ENCODE assay signal across 24 mouse cellular contexts in the genomic region with DNA sequence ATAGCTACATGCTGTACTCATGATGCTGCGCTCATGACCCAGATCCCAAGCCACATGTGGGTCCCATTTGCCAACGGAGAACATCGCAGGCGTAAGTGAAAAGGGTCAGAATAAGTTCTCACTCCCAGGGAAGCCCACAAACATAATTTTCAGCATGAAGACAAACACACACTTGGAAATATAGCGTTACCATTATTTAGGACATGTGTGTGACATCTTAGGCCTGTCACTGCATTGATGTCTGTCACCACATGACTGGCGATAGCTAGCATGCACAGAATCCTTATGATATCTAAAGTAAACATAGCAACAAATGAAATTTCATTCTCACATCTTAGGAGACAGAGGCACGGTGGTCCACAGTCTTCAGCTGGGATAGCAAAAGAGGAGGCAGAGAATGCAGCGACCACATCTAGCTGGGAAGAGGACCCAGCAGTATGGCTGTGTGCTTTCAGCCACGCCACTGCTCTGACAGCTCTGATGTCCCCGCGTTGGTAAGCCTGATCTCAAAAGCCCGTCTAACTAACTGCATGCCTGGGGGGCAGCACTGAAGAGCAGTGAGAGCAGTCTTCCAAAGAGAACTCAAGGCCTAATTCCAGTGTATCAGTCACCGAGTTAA.
DNase-seq lines count a peak whose midpoint lies in the region; ATAC-seq and TF ChIP-seq lines count a peak whose summit lies in the region.
"Had no signal": no experiment of that assay in that cellular context is flagged by ENCODE, and none has a peak within 500 bp of the region (broad histone marks: within the 10 kb centered on the region; RNA-seq: fewer than 3 reads in every experiment).

No protein-coding gene starts in this region.

- H3K27ac ChIP-seq in embryonic facial prominence, embryonic 12.5 days, result 0 out of 2 replicates have a peak overlapping the region, but pooled peaks have one; percentile 2
- H3K27ac ChIP-seq in embryonic facial prominence, embryonic 10.5 days (replicated peaks), result no peak overlapping the region
- H3K27ac ChIP-seq in heart, embryonic 13.5 days (replicated peaks), result peak overlapping the region; percentile 40; the same call in 1 of the 2 replicates
- 0 out of 2 replicates have a peak overlapping the region, but pooled peaks have one; percentile 24 for H3K27ac ChIP-seq in heart, embryonic 16.5 days (ENCODE audit: low read length)
- H3K27ac ChIP-seq in lung, embryonic 15.5 days, result peak overlapping the region; percentile 48; the same call in 1 of the 2 replicates
- H3K27ac ChIP-seq: forebrain, embryonic 13.5 days; forebrain, embryonic 15.5 days had no signal

- H3K36me3 ChIP-seq in embryonic facial prominence, embryonic 12.5 days, result no peaks in the 10 kb centered on the region; the same call in 1 of the 2 replicates
- peaks cover 16% of the 10 kb centered on the region for H3K36me3 ChIP-seq in embryonic facial prominence, embryonic 10.5 days (replicated peaks)
- no peaks in the 10 kb centered on the region for H3K36me3 ChIP-seq in heart, embryonic 13.5 days
- H3K36me3 ChIP-seq in heart, embryonic 16.5 days (ENCODE audit: control insufficient read depth, insufficient read depth), result no peaks in the 10 kb centered on the region
- 0 out of 2 replicates have a peak, but pooled peaks cover 3% of the 10 kb centered on the region for H3K36me3 ChIP-seq in lung, embryonic 15.5 days
- H3K36me3 ChIP-seq: forebrain, embryonic 15.5 days; G1E had no signal

- ATAC-seq in embryonic facial prominence, embryonic 12.5 days (ENCODE audit: insufficient number of reproducible peaks, insufficient read depth, low FRiP score, low TSS enrichment), result no peak
- ATAC-seq in heart, embryonic 13.5 days (ENCODE audit: extremely low read depth, insufficient number of reproducible peaks, low FRiP score, low TSS enrichment), result no peak
- no peak for ATAC-seq in heart, embryonic 16.5 days (replicated peaks; ENCODE audit: extremely low read depth, insufficient read depth, low FRiP score)
- ATAC-seq in lung, embryonic 15.5 days (ENCODE audit: borderline replicate concordance, extremely low read depth, low FRiP score, low TSS enrichment), result peak; percentile 80; the same call in 1 of the 2 replicates
- ATAC-seq: activated CD4-positive, CD25-positive, alpha-beta regulatory T cell, adult 4 months; CD4-positive, CD25-positive, alpha-beta regulatory T cell, adult 4 months; forebrain, embryonic 13.5 days; forebrain, embryonic 15.5 days; Patski had no signal

- intact Hi-C loops in heart, postnatal 25 days (cut with DNase I), result no loop called here

- TF ChIP-seq CTCF in lung, adult 2 months (IDR thresholded peaks at IDR 0.05; ENCODE audit: insufficient read depth, low read length), result no peak

- peaks cover 39% of the 10 kb centered on the region for H3K4me1 ChIP-seq in embryonic facial prominence, embryonic 12.5 days
- peaks cover 52% of the 10 kb centered on the region for H3K4me1 ChIP-seq in embryonic facial prominence, embryonic 10.5 days
- peaks cover 68% of the 10 kb centered on the region for H3K4me1 ChIP-seq in heart, embryonic 13.5 days
- peaks cover 43% of the 10 kb centered on the region for H3K4me1 ChIP-seq in heart, embryonic 16.5 days (ENCODE audit: control insufficient read depth, insufficient read depth, low read length)
- peaks cover 44% of the 10 kb centered on the region for H3K4me1 ChIP-seq in lung, embryonic 15.5 days
- H3K4me1 ChIP-seq in lung, adult 2 months (ENCODE audit: control insufficient read depth, insufficient read depth, low read length), result peaks cover 15% of the 10 kb centered on the region

- no peak for TF ChIP-seq POLR2A in lung, adult 2 months (IDR thresholded peaks at IDR 0.05; ENCODE audit: borderline replicate concordance, extremely low read depth, low read depth, low read length)

- H3K27me3 ChIP-seq in embryonic facial prominence, embryonic 12.5 days, result no peaks in the 10 kb centered on the region
- H3K27me3 ChIP-seq in embryonic facial prominence, embryonic 10.5 days (replicated peaks; ENCODE audit: low read depth, poor library complexity, severe bottlenecking), result no peaks in the 10 kb centered on the region
- no peaks in the 10 kb centered on the region for H3K27me3 ChIP-seq in heart, embryonic 13.5 days (replicated peaks)
- H3K27me3 ChIP-seq in heart, embryonic 16.5 days (ENCODE audit: control insufficient read depth, insufficient read depth, low read length), result no peaks in the 10 kb centered on the region
- H3K27me3 ChIP-seq in lung, embryonic 15.5 days, result no peaks in the 10 kb centered on the region; the same call in 1 of the 2 replicates
- H3K27me3 ChIP-seq: CH12.LX; forebrain, embryonic 13.5 days; forebrain, embryonic 15.5 days; Patski had no signal

- no peak overlapping the region for H3K4me3 ChIP-seq in embryonic facial prominence, embryonic 12.5 days
- no peak overlapping the region for H3K4me3 ChIP-seq in embryonic facial prominence, embryonic 10.5 days
- H3K4me3 ChIP-seq in heart, embryonic 13.5 days, result no peak overlapping the region
- no peak overlapping the region for H3K4me3 ChIP-seq in heart, embryonic 16.5 days (ENCODE audit: low read length)
- no peak overlapping the region for H3K4me3 ChIP-seq in lung, embryonic 15.5 days
- H3K4me3 ChIP-seq in lung, adult 2 months (replicated peaks; ENCODE audit: extremely low read depth, low read depth, low read length), result no peak overlapping the region
- H3K4me3 ChIP-seq: forebrain, embryonic 13.5 days; forebrain, embryonic 15.5 days had no signal

- H3K9ac ChIP-seq in embryonic facial prominence, embryonic 12.5 days, result no peak overlapping the region
- H3K9ac ChIP-seq in heart, embryonic 13.5 days, result no peak overlapping the region
- H3K9ac ChIP-seq in heart, embryonic 16.5 days (ENCODE audit: low read length), result no peak overlapping the region
- H3K9ac ChIP-seq in lung, embryonic 15.5 days, result no peak overlapping the region
- H3K9ac ChIP-seq: forebrain, embryonic 13.5 days; forebrain, embryonic 15.5 days had no signal

- no peaks in the 10 kb centered on the region for H3K9me3 ChIP-seq in embryonic facial prominence, embryonic 12.5 days
- 0 out of 2 replicates have a peak, but pooled peaks cover 4% of the 10 kb centered on the region for H3K9me3 ChIP-seq in embryonic facial prominence, embryonic 10.5 days
- H3K9me3 ChIP-seq in heart, embryonic 13.5 days, result peaks cover 4% of the 10 kb centered on the region
- H3K9me3 ChIP-seq in heart, embryonic 16.5 days (replicated peaks; ENCODE audit: control insufficient read depth, low read length), result 0 out of 2 replicates have a peak, but pooled peaks cover 2% of the 10 kb centered on the region
- no peaks in the 10 kb centered on the region for H3K9me3 ChIP-seq in lung, embryonic 15.5 days
- H3K9me3 ChIP-seq: forebrain, embryonic 13.5 days; forebrain, embryonic 15.5 days had no signal

- 70% methylated on average over 13 of the region's 13 CpGs for WGBS in embryonic facial prominence, embryonic 12.5 days
- WGBS in embryonic facial prominence, embryonic 10.5 days, result 80% methylated on average over 13 of the region's 13 CpGs
- WGBS in heart, embryonic 13.5 days, result 63% methylated on average over 13 of the region's 13 CpGs
- 67% methylated on average over 13 of the region's 13 CpGs for WGBS in heart, embryonic 16.5 days
- 45% methylated on average over 13 of the region's 13 CpGs for WGBS in lung, embryonic 15.5 days
- WGBS in lung, adult 2 months, result 82% methylated on average over 13 of the region's 13 CpGs

- H3K4me2 ChIP-seq in embryonic facial prominence, embryonic 12.5 days (replicated peaks), result no peak overlapping the region
- no peak overlapping the region for H3K4me2 ChIP-seq in heart, embryonic 13.5 days
- no peak overlapping the region for H3K4me2 ChIP-seq in heart, embryonic 16.5 days (ENCODE audit: low read depth, low read length)
- H3K4me2 ChIP-seq in lung, embryonic 15.5 days, result no peak overlapping the region
- H3K4me2 ChIP-seq: forebrain, embryonic 13.5 days; forebrain, embryonic 15.5 days had no signal

- DNase-seq in embryonic facial prominence, embryonic 10.5 days (ENCODE audit: low spot score), result no peak
- DNase-seq in heart, postnatal 25 days (ENCODE audit: low spot score), result no peak
- no peak for DNase-seq in heart, postnatal 4 days
- no peak for DNase-seq in lung, adult 2 months
- DNase-seq: adrenal gland, adult 8-10 months; adrenal gland, postnatal 14 days; adrenal gland, postnatal 36 days; B cell, adult 2 months; cerebellum, adult 11-12 months; cerebellum, adult 2 months; cerebellum, adult 9-10 months; cerebellum, postnatal 10 days; cerebellum, postnatal 25 days had no signal
